Mouse (Mus musculus): ENCODE data around the gene Pdxk. TPM values are rescaled to one million over a fixed set of nuclear protein-coding genes. Genes with fewer than 3 reads are reported as not detected.

Gene Pdxk
- total and polyA plus RNA-seq, 3 experiments: 4.3 to 6.8 (median 6.4) TPM

GRCm38 (mm10) chr10:78463769-78464167 lies 1.0 kb downstream of the Pdxk start:
- Histone ChIP-seq H3K27ac (ENCODE audit: insufficient read depth, low read depth) (no peak overlapping the region), H3K4me1 (ENCODE audit: control insufficient read depth in 1 of 2, insufficient read depth in 2 of 2) (peaks cover 20 to 65% of the 10 kb centered on the region in 2 experiments), H3K9ac (ENCODE audit: insufficient read depth, low read depth) (no peak overlapping the region; the same call in 1 of the 2 replicates), H3K27me3 (replicated peaks) (peaks cover 17% of the 10 kb centered on the region), H3K9me3 (replicated peaks; ENCODE audit: low read length) (no peaks in the 10 kb centered on the region), H3K79me2 (replicated peaks; ENCODE audit: control insufficient read depth, extremely low read depth, insufficient read depth, poor library complexity, severe bottlenecking) (no peaks in the 10 kb centered on the region), H3K4me2 (ENCODE audit: insufficient read depth, low read depth, poor library complexity, severe bottlenecking) (peak overlapping the region; percentile 78), H3K36me3 (replicated peaks in 1 of 2; ENCODE audit: control insufficient read depth in 1 of 2, insufficient read depth in 1 of 2, low read length in 1 of 2) (peaks cover 0 to 6% of the 10 kb centered on the region in 2 experiments), H3K4me3 (replicated peaks in 1 of 3; ENCODE audit: low read depth in 2 of 3, low read length in 2 of 3, poor library complexity in 1 of 3) (peak overlapping the region; percentile 59 to 74 (median 74))
- TF ChIP-seq SIN3A (IDR thresholded peaks at IDR 0.05; ENCODE audit: low read length) (no peak), CHD1 (IDR thresholded peaks at IDR 0.05; ENCODE audit: low read depth, low read length) (no peak), MAFK (IDR thresholded peaks at IDR 0.05; ENCODE audit: insufficient replicate concordance, low read length) (no peak)
- dilution Hi-C loops (cut with MboI; ENCODE audit: extremely low pct_ligation_motif_present, extremely low pct_unique_long_range_greater_than_20kb, low sequenced_read_pairs): no loop called here
- DNase-seq (ENCODE audit: extremely low read depth): no peak
- in situ Hi-C loops (cut with MboI; ENCODE audit: low pct_ligation_motif_present, low pct_unique_long_range_greater_than_20kb, low sequenced_read_pairs): no loop called here

- dilution Hi-C loops (cut with MboI; ENCODE audit: extremely low pct_ligation_motif_present, extremely low pct_unique_long_range_greater_than_20kb, low sequenced_read_pairs): no loop called here
- Histone ChIP-seq H3K9ac (ENCODE audit: insufficient read depth, low read depth) (no peak overlapping the region), H3K27me3 (replicated peaks) (peaks cover 12% of the 10 kb centered on the region), H3K36me3 (replicated peaks in 1 of 2; ENCODE audit: control insufficient read depth in 1 of 2, insufficient read depth in 1 of 2, low read length in 1 of 2) (peaks cover 0 to 6% of the 10 kb centered on the region in 2 experiments), H3K4me2 (ENCODE audit: insufficient read depth, low read depth, poor library complexity, severe bottlenecking) (peak overlapping the region; percentile 78), H3K9me3 (replicated peaks; ENCODE audit: low read length) (no peaks in the 10 kb centered on the region), H3K79me2 (replicated peaks; ENCODE audit: control insufficient read depth, extremely low read depth, insufficient read depth, poor library complexity, severe bottlenecking) (no peaks in the 10 kb centered on the region), H3K4me1 (ENCODE audit: control insufficient read depth in 1 of 2, insufficient read depth in 2 of 2) (peaks cover 24 to 71% of the 10 kb centered on the region in 2 experiments), H3K4me3 (replicated peaks in 1 of 3; ENCODE audit: low read depth in 2 of 3, low read length in 2 of 3, poor library complexity in 1 of 3) (no peak overlapping the region), H3K27ac (ENCODE audit: insufficient read depth, low read depth) (no peak overlapping the region)
- in situ Hi-C loops (cut with MboI; ENCODE audit: low pct_ligation_motif_present, low pct_unique_long_range_greater_than_20kb, low sequenced_read_pairs): no loop called here
- no peak for TF ChIP-seq ETS1 (conservative IDR thresholded peaks at IDR 0.05; ENCODE audit: low read depth, low read length)
- no peak for TF ChIP-seq HCFC1 (IDR thresholded peaks at IDR 0.05; ENCODE audit: low read depth, low read length)
- no peak for TF ChIP-seq POLR2AphosphoS2 (IDR thresholded peaks at IDR 0.05; ENCODE audit: low read depth, low read length)
- TF ChIP-seq TCF12 (IDR thresholded peaks at IDR 0.05; ENCODE audit: low read depth, low read length): no peak
- no peak for TF ChIP-seq CHD2 (IDR thresholded peaks at IDR 0.05; ENCODE audit: low read length)
- no peak for TF ChIP-seq POLR2A (IDR thresholded peaks at IDR 0.05; ENCODE audit: low read depth, low read length)
- no peak for TF ChIP-seq NRF1 (IDR thresholded peaks at IDR 0.05; ENCODE audit: low read depth, low read length)
- TF ChIP-seq BHLHE40 (IDR thresholded peaks at IDR 0.05; ENCODE audit: low read depth, low read length): no peak
- no peak for TF ChIP-seq USF1 (IDR thresholded peaks at IDR 0.05; ENCODE audit: low read depth, low read length)
- TF ChIP-seq MAFK (IDR thresholded peaks at IDR 0.05; ENCODE audit: insufficient replicate concordance, low read length): no peak
- no peak for TF ChIP-seq SIN3A (IDR thresholded peaks at IDR 0.05; ENCODE audit: low read length)
- TF ChIP-seq CTCF (conservative IDR thresholded peaks at IDR 0.05 in 1 of 2, IDR thresholded peaks at IDR 0.05 in 1 of 2; ENCODE audit: low read depth in 2 of 2, low read length in 2 of 2): no peak
- TF ChIP-seq ZMIZ1 (IDR thresholded peaks at IDR 0.05; ENCODE audit: low read depth, low read length): no peak
- TF ChIP-seq RCOR1 (conservative IDR thresholded peaks at IDR 0.05; ENCODE audit: low read depth, low read length): no peak
- no peak for TF ChIP-seq UBTF (IDR thresholded peaks at IDR 0.05; ENCODE audit: low read depth, low read length)
- no peak for TF ChIP-seq ZNF384 (IDR thresholded peaks at IDR 0.05; ENCODE audit: low read depth, low read length)
- TF ChIP-seq RAD21 (IDR thresholded peaks at IDR 0.05; ENCODE audit: low read depth, low read length): no peak
- no peak for DNase-seq (ENCODE audit: extremely low read depth)
Observed at GRCm38 (mm10) chr10:78462945-78463768, 1.6 kb downstream of the Pdxk start.
